In genomic region chr3:89176421-89176820, GRCm38 (mm10) we compare ENCODE assay signal across 11 mouse cellular contexts. TPM values are rescaled to one million over a fixed set of nuclear protein-coding genes. Genes with fewer than 3 reads are reported as not detected.
DNase-seq lines count a peak whose midpoint lies in the region; ATAC-seq lines count a peak whose summit lies in the region.
"Had no signal": no experiment of that assay in that cellular context is flagged by ENCODE, and none has a peak within 500 bp of the region (broad histone marks: within the 10 kb centered on the region; RNA-seq: fewer than 3 reads in every experiment).

No protein-coding gene starts in this region.

- H3K4me1 ChIP-seq in forebrain, embryonic 12.5 days: peaks cover 18% of the 10 kb centered on the region
- H3K4me1 ChIP-seq in forebrain, embryonic 11.5 days (replicated peaks; ENCODE audit: control insufficient read depth, insufficient read depth, low read length): peaks cover 5% of the 10 kb centered on the region; the same call in 1 of the 2 replicates
- peaks cover 24% of the 10 kb centered on the region for H3K4me1 ChIP-seq in liver, embryonic 12.5 days
- H3K4me1 ChIP-seq in limb, embryonic 10.5 days: peaks cover 17% of the 10 kb centered on the region
- H3K4me1 ChIP-seq in midbrain, embryonic 16.5 days (ENCODE audit: control insufficient read depth, insufficient read depth, low read length): peaks cover 10% of the 10 kb centered on the region

- no peak overlapping the region for H3K4me3 ChIP-seq in forebrain, embryonic 12.5 days (replicated peaks)
- no peak overlapping the region; the same call in 1 of the 2 replicates for H3K4me3 ChIP-seq in forebrain, embryonic 11.5 days (ENCODE audit: low read depth, low read length)
- no peak overlapping the region for H3K4me3 ChIP-seq in liver, embryonic 12.5 days
- H3K4me3 ChIP-seq in limb, embryonic 10.5 days: 0 out of 2 replicates have a peak overlapping the region, but pooled peaks have one; percentile 75
- H3K4me3 ChIP-seq in midbrain, embryonic 16.5 days (ENCODE audit: low read depth, low read length): no peak overlapping the region

- no peak for DNase-seq in forebrain, embryonic 11.5 days (ENCODE audit: low spot score)
- no peak for DNase-seq in liver
- no peak for DNase-seq in limb, embryonic 10.5 days (ENCODE audit: low spot score)
- DNase-seq in layer of hippocampus, adult 8-10 months (ENCODE audit: low spot score in 2 of 2): no peak

- ATAC-seq in forebrain, embryonic 12.5 days (ENCODE audit: low FRiP score): no peak
- ATAC-seq in forebrain, embryonic 11.5 days (replicated peaks; ENCODE audit: low FRiP score): no peak; the same call in 1 of the 2 replicates
- ATAC-seq in liver, embryonic 12.5 days: no peak
- ATAC-seq in midbrain, embryonic 16.5 days: peak; percentile 4; the same call in 1 of the 2 replicates

- no peaks in the 10 kb centered on the region for H3K9me3 ChIP-seq in forebrain, embryonic 12.5 days
- H3K9me3 ChIP-seq in forebrain, embryonic 11.5 days (ENCODE audit: control insufficient read depth, low read length): no peaks in the 10 kb centered on the region
- no peaks in the 10 kb centered on the region for H3K9me3 ChIP-seq in liver, embryonic 12.5 days (replicated peaks)
- H3K9me3 ChIP-seq in limb, embryonic 10.5 days (replicated peaks): no peaks in the 10 kb centered on the region
- H3K9me3 ChIP-seq in midbrain, embryonic 16.5 days (replicated peaks; ENCODE audit: control insufficient read depth, low read length, poor library complexity, severe bottlenecking): no peaks in the 10 kb centered on the region
- H3K9me3 ChIP-seq: heart, embryonic 13.5 days; hindbrain, embryonic 10.5 days had no signal

- no peak overlapping the region for H3K9ac ChIP-seq in forebrain, embryonic 12.5 days
- no peak overlapping the region for H3K9ac ChIP-seq in forebrain, embryonic 11.5 days (ENCODE audit: low read length)
- H3K9ac ChIP-seq in liver, embryonic 12.5 days: peak overlapping the region; percentile 0; the same call in 1 of the 2 replicates
- no peak overlapping the region for H3K9ac ChIP-seq in midbrain, embryonic 16.5 days (ENCODE audit: low read depth, low read length)
- H3K9ac ChIP-seq: heart, embryonic 13.5 days had no signal

- 83% methylated on average over 7 of the region's 7 CpGs for WGBS in forebrain, embryonic 12.5 days
- WGBS in forebrain, embryonic 11.5 days: 87% methylated on average over 7 of the region's 7 CpGs
- 84% methylated on average over 7 of the region's 7 CpGs for WGBS in liver, embryonic 12.5 days (ENCODE audit: insufficient replicate concordance)
- WGBS in limb, embryonic 10.5 days: 85% methylated on average over 7 of the region's 7 CpGs
- 83% methylated on average over 7 of the region's 7 CpGs for WGBS in midbrain, embryonic 16.5 days

- no peak overlapping the region for H3K27ac ChIP-seq in forebrain, embryonic 12.5 days
- no peak overlapping the region for H3K27ac ChIP-seq in forebrain, embryonic 11.5 days (ENCODE audit: low read depth, low read length)
- peak overlapping the region; percentile 30; the same call in 1 of the 2 replicates for H3K27ac ChIP-seq in liver, embryonic 12.5 days
- H3K27ac ChIP-seq in limb, embryonic 10.5 days: no peak overlapping the region
- H3K27ac ChIP-seq in midbrain, embryonic 16.5 days (ENCODE audit: low read length): no peak overlapping the region
- H3K27ac ChIP-seq: heart, embryonic 13.5 days; stomach, postnatal 0 days had no signal

- no peaks in the 10 kb centered on the region for H3K27me3 ChIP-seq in forebrain, embryonic 12.5 days
- H3K27me3 ChIP-seq in forebrain, embryonic 11.5 days (ENCODE audit: control insufficient read depth, insufficient read depth, low read length): no peaks in the 10 kb centered on the region
- no peaks in the 10 kb centered on the region for H3K27me3 ChIP-seq in liver, embryonic 12.5 days (replicated peaks)
- no peaks in the 10 kb centered on the region for H3K27me3 ChIP-seq in limb, embryonic 10.5 days (ENCODE audit: low read depth, poor library complexity, severe bottlenecking)
- H3K27me3 ChIP-seq in midbrain, embryonic 16.5 days (ENCODE audit: control insufficient read depth, insufficient read depth, low read depth, low read length): no peaks in the 10 kb centered on the region
- H3K27me3 ChIP-seq: heart, embryonic 13.5 days had no signal

- H3K36me3 ChIP-seq in forebrain, embryonic 12.5 days (replicated peaks): peaks cover 78% of the 10 kb centered on the region
- H3K36me3 ChIP-seq in forebrain, embryonic 11.5 days (ENCODE audit: control insufficient read depth, insufficient read depth, low read length): peaks cover 33% of the 10 kb centered on the region
- H3K36me3 ChIP-seq in liver, embryonic 12.5 days: peaks cover 82% of the 10 kb centered on the region
- peaks cover 80% of the 10 kb centered on the region for H3K36me3 ChIP-seq in limb, embryonic 10.5 days
- H3K36me3 ChIP-seq in midbrain, embryonic 16.5 days (ENCODE audit: control insufficient read depth, insufficient read depth, low read length): peaks cover 38% of the 10 kb centered on the region

- H3K4me2 ChIP-seq in forebrain, embryonic 12.5 days: peak overlapping the region; percentile 19; the same call in 1 of the 2 replicates
- H3K4me2 ChIP-seq in forebrain, embryonic 11.5 days (ENCODE audit: low read depth, low read length, severe bottlenecking): no peak overlapping the region
- peak overlapping the region; percentile 89 for H3K4me2 ChIP-seq in liver, embryonic 12.5 days
- no peak overlapping the region for H3K4me2 ChIP-seq in midbrain, embryonic 16.5 days (ENCODE audit: low read length)

RNA-seq across cellular contexts. Expression of gene Scamp3, which starts 0.9 kb away (rescaled TPM):
- 89.7 and 94.4 TPM in 2 replicates for polyA plus RNA-seq in forebrain, embryonic 12.5 days (2016; fragmentation: Nextera tagmentation; extraction: Ambion mirVana)
- 92.5 and 107 TPM in 2 replicates for polyA plus RNA-seq in forebrain, embryonic 11.5 days (2014; fragmentation: Nextera tagmentation; extraction: Ambion mirVana)
- 79.8 and 86.3 TPM in 2 replicates for polyA plus RNA-seq in liver, embryonic 12.5 days (2016; fragmentation: Nextera tagmentation; extraction: Ambion mirVana)
- polyA plus RNA-seq in limb, embryonic 10.5 days (2016; fragmentation: Nextera tagmentation; extraction: Ambion mirVana): 115 and 119 TPM in 2 replicates
- polyA plus RNA-seq in midbrain, embryonic 16.5 days (2015; fragmentation: Nextera tagmentation; extraction: Ambion mirVana): 145 and 152 TPM in 2 replicates
- total RNA-seq in layer of hippocampus, adult 8-10 months (2022): 10 to 100 TPM; 66.2 to 72.5 (median 69.1) TPM

RNA-seq across cellular contexts. Expression of gene Fam189b, which starts 6.5 kb away (rescaled TPM):
- 25.6 and 26.3 TPM in 2 replicates for polyA plus RNA-seq in forebrain, embryonic 12.5 days (2016; fragmentation: Nextera tagmentation; extraction: Ambion mirVana)
- polyA plus RNA-seq in forebrain, embryonic 11.5 days (2014; fragmentation: Nextera tagmentation; extraction: Ambion mirVana): 26.3 and 27.8 TPM in 2 replicates
- 5.3 and 6.6 TPM in 2 replicates for polyA plus RNA-seq in liver, embryonic 12.5 days (2016; fragmentation: Nextera tagmentation; extraction: Ambion mirVana)
- 32.2 and 35.0 TPM in 2 replicates for polyA plus RNA-seq in limb, embryonic 10.5 days (2016; fragmentation: Nextera tagmentation; extraction: Ambion mirVana)
- 31.8 and 33.6 TPM in 2 replicates for polyA plus RNA-seq in midbrain, embryonic 16.5 days (2015; fragmentation: Nextera tagmentation; extraction: Ambion mirVana)
- total RNA-seq in layer of hippocampus, adult 8-10 months (2022): 10 to 100 TPM; 52.6 to 54.5 (median 53.5) TPM

RNA-seq across cellular contexts. Expression of gene Clk2, which starts 11.8 kb away (rescaled TPM):
- polyA plus RNA-seq in forebrain, embryonic 12.5 days (2016; fragmentation: Nextera tagmentation; extraction: Ambion mirVana): 41.1 and 42.5 TPM in 2 replicates
- polyA plus RNA-seq in forebrain, embryonic 11.5 days (2014; fragmentation: Nextera tagmentation; extraction: Ambion mirVana): 34.7 and 40.8 TPM in 2 replicates
- 21.1 and 21.2 TPM in 2 replicates for polyA plus RNA-seq in liver, embryonic 12.5 days (2016; fragmentation: Nextera tagmentation; extraction: Ambion mirVana)
- 40.1 and 44.8 TPM in 2 replicates for polyA plus RNA-seq in limb, embryonic 10.5 days (2016; fragmentation: Nextera tagmentation; extraction: Ambion mirVana)
- 15.9 and 19.7 TPM in 2 replicates for polyA plus RNA-seq in midbrain, embryonic 16.5 days (2015; fragmentation: Nextera tagmentation; extraction: Ambion mirVana)
- total RNA-seq in layer of hippocampus, adult 8-10 months (2022): 10 to 100 TPM; 44.5 to 54.1 (median 48.9) TPM

RNA-seq across cellular contexts. Expression of gene Hcn3, which starts 16.4 kb away (rescaled TPM):
- 11.2 and 15.1 TPM in 2 replicates for polyA plus RNA-seq in forebrain, embryonic 12.5 days (2016; fragmentation: Nextera tagmentation; extraction: Ambion mirVana)
- 6.3 and 6.7 TPM in 2 replicates for polyA plus RNA-seq in forebrain, embryonic 11.5 days (2014; fragmentation: Nextera tagmentation; extraction: Ambion mirVana)
- 0.81 and 0.86 TPM in 2 replicates for polyA plus RNA-seq in liver, embryonic 12.5 days (2016; fragmentation: Nextera tagmentation; extraction: Ambion mirVana)
- 1.3 and 1.6 TPM in 2 replicates for polyA plus RNA-seq in limb, embryonic 10.5 days (2016; fragmentation: Nextera tagmentation; extraction: Ambion mirVana)
- 59.1 and 65.9 TPM in 2 replicates for polyA plus RNA-seq in midbrain, embryonic 16.5 days (2015; fragmentation: Nextera tagmentation; extraction: Ambion mirVana)
- total RNA-seq in layer of hippocampus, adult 8-10 months (2022): 10 to 100 TPM; 13.3 to 15.2 (median 14.2) TPM
- total RNA-seq: megakaryocyte, adult 5-6 weeks had no signal

RNA-seq across cellular contexts. Expression of gene Gba, which starts 26.3 kb away (rescaled TPM):
- polyA plus RNA-seq in forebrain, embryonic 12.5 days (2016; fragmentation: Nextera tagmentation; extraction: Ambion mirVana): 34.3 and 37.4 TPM in 2 replicates
- polyA plus RNA-seq in forebrain, embryonic 11.5 days (2014; fragmentation: Nextera tagmentation; extraction: Ambion mirVana): 32.4 and 37.7 TPM in 2 replicates
- polyA plus RNA-seq in liver, embryonic 12.5 days (2016; fragmentation: Nextera tagmentation; extraction: Ambion mirVana): 26.6 and 26.7 TPM in 2 replicates
- polyA plus RNA-seq in limb, embryonic 10.5 days (2016; fragmentation: Nextera tagmentation; extraction: Ambion mirVana): 34.8 and 34.9 TPM in 2 replicates
- polyA plus RNA-seq in midbrain, embryonic 16.5 days (2015; fragmentation: Nextera tagmentation; extraction: Ambion mirVana): 46.4 and 49.0 TPM in 2 replicates
- total RNA-seq in layer of hippocampus, adult 8-10 months (2022): 10 to 100 TPM; 62.1 to 75.2 (median 68.5) TPM

Comparison
In these comparisons a context has a peak if more than half of its experiments do, and no peak if none do; other contexts are left out.
1. H3K4me2 ChIP-seq: peak in forebrain, embryonic 12.5 days (single experiment) and liver, embryonic 12.5 days (single experiment); none in forebrain, embryonic 11.5 days (single experiment) and midbrain, embryonic 16.5 days (single experiment).